Mouse (Mus musculus) kidney, embryonic 14.5 days (tissue): ENCODE data around the gene D6Ertd527e. TPM values are rescaled to one million over a fixed set of nuclear protein-coding genes. Genes with fewer than 3 reads are reported as not detected.

ENCODE experiments used
- ATAC-seq: fragments of 200-750 bp; cut with Nextera tagmentation; 2 replicates; pipeline ENCODE4 v1.8.0; 2017; ENCODE audit warnings: moderate number of reproducible peaks, mild to moderate bottlenecking, moderate TSS enrichment, moderate library complexity; ENCODE audit not compliant: low FRiP score, low TSS enrichment
- H3K27ac ChIP-seq: fragments of 300-500 bp; sonication (generic); 2 replicates; pipeline ENCODE4 v1.5.1; 2014; ENCODE audit warnings: low read depth, mild to moderate bottlenecking, low read length, moderate library complexity, mixed read lengths
- H3K27me3 ChIP-seq: fragments of 300-500 bp; sonication (generic); 2 replicates; pipeline ENCODE4 v1.6.1; 2014; ENCODE audit warnings: mild to moderate bottlenecking, low read length; ENCODE audit not compliant: control insufficient read depth, insufficient read depth
- H3K36me3 ChIP-seq: fragments of 300-500 bp; sonication (generic); 2 replicates; pipeline ENCODE4 v1.6.1; 2014; ENCODE audit warnings: low read length, mixed read lengths; ENCODE audit not compliant: control insufficient read depth, insufficient read depth
- H3K4me1 ChIP-seq: fragments of 300-500 bp; sonication (generic); 2 replicates; pipeline ENCODE4 v1.6.1; 2014; ENCODE audit warnings: low read length, mixed read lengths; ENCODE audit not compliant: control insufficient read depth, insufficient read depth
- H3K4me2 ChIP-seq: fragments of 300-500 bp; sonication (generic); replicated peaks from 2 replicates; pipeline ENCODE4 v1.6.1; 2014; ENCODE audit warnings: low read depth, mild to moderate bottlenecking, low read length
- H3K4me3 ChIP-seq: fragments of 300-500 bp; sonication (generic); 2 replicates; pipeline ENCODE4 v1.5.1; 2014; ENCODE audit warnings: mild to moderate bottlenecking, low read length
- H3K9ac ChIP-seq: fragments of 300-500 bp; sonication (generic); 2 replicates; pipeline ENCODE4 v1.6.1; 2014; ENCODE audit warnings: low read depth, mild to moderate bottlenecking, low read length, moderate library complexity
- H3K9me3 ChIP-seq: fragments of 300-500 bp; sonication (generic); 2 replicates; pipeline ENCODE4 v1.6.1; 2016; ENCODE audit warnings: low read length; ENCODE audit not compliant: control insufficient read depth
- WGBS: fragments of 180-500 bp; shearing (Covaris S2); extraction: QIAGEN DNeasy Blood & Tissue Kit; methylation state at CpG from one replicate; pipeline ENCODE4 v1.1.7; 2014; 5-methylcytosine and 5-hydroxymethylcytosine counted together
- polyA plus RNA-seq: library from polyadenylated mRNA; unstranded; fragments of >200 nt; fragmentation: Nextera tagmentation; extraction: Ambion mirVana; gene quantifications from 2 replicates; pipeline ENCODE4 v1.2.1, GENCODE M21; 2014

Gene D6Ertd527e
- 0.09 and 0.26 TPM in 2 replicates for polyA plus RNA-seq

DNA sequence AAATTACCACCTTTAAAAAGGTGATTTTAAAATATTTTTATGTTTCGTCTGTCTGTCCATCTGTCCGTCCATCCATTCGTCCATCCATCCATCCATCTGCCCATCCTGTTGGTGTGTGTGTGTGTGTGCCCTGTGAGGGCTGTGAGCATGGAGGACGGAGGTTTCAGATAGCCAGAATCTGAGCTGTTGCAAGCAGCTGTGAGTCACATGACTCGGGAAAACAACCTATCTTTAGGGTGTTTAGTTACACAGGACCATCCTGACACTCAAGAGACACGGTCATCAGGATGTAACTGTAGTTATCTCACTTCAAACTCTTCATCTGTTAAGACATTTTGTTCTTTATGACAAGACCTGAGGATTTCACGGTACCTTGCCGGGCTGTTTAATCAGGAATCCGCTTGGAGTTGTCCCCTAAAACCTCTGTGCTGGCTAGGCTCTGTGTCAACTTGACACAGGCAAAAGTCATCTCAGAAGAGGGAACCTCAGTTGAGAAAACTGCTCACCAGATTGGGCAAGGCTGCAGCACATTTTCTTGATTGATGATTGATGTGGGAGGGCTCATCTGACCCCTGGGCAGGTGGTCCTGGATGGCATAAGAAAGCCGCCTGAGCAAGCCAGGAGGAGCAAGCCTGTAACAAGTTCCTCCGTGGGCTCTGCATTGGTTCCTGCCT is at the start of gene D6Ertd527e:
D6Ertd527e (plus strand) TSS at position 624 of the 674 bp plus-strand sequence.
- WGBS: 61% methylated on average over 11 of the region's 11 CpGs
- no peak within 1 kb of the TSS for H3K4me3 ChIP-seq
- ATAC-seq: no peak

DNA sequence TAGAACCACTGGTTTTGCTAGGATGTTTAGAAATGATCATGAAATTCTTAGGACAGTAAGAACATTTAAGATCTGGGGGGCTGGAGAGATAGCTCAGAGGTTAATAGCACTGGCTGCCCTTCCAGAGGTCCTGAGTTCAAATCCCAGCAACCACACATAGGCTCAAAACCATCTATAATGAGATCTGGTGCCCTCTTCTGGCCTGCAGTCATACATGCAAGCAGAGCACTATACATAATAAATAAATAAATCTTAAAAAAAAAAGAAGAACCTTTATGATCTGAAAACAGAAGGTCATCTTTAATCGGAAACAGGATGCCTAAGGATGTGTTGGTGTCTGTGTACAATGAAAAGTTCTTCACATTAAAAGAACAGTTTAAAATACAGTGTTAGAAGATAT is 44.8 kb upstream of the D6Ertd527e start:
- Histone ChIP-seq H3K9ac (no peak overlapping the region), H3K27ac (no peak overlapping the region), H3K4me1 (no peaks in the 10 kb centered on the region), H3K9me3 (no peaks in the 10 kb centered on the region), H3K4me2 (no peak overlapping the region), H3K36me3 (peaks cover 88% of the 10 kb centered on the region), H3K4me3 (no peak overlapping the region), H3K27me3 (no peaks in the 10 kb centered on the region)
- 88% methylated on average over 1 of the region's 1 CpGs for WGBS
- ATAC-seq: no peak

More for the DNA sequence above, at the start of gene D6Ertd527e:
- no peak within 1 kb of the TSS for H3K4me2 ChIP-seq
- H3K9me3 ChIP-seq: no peaks in the 10 kb centered on the region
- no peak within 1 kb of the TSS for H3K27ac ChIP-seq
- H3K36me3 ChIP-seq: no peaks in the 10 kb centered on the region
- H3K27me3 ChIP-seq: no peaks in the 10 kb centered on the region
- no peak within 1 kb of the TSS for H3K9ac ChIP-seq
- peaks cover 17% of the 10 kb centered on the region for H3K4me1 ChIP-seq

DNA sequence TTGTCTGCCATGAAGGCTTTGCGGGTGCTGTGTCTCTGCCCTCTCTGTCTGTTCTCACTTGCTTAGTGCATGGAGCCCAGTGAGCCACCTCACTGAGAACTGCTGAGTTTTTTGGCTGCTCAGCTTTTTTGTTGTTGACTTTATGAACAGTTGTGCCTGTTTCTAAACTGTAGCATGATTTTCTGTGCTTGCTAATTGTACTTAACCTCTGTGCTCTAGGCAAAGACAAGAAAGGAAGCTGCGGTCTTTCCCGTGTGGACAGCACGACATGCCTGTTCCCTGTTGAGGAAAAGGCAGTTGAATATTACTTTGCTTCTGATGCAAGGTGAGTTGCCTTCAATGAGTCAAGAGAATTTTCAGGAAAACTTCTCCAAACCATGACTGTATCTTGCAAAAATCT is 41.0 kb upstream of the D6Ertd527e start:
- 97% methylated on average over 4 of the region's 4 CpGs for WGBS
- peaks cover 89% of the 10 kb centered on the region for H3K36me3 ChIP-seq
- ATAC-seq: no peak

DNA sequence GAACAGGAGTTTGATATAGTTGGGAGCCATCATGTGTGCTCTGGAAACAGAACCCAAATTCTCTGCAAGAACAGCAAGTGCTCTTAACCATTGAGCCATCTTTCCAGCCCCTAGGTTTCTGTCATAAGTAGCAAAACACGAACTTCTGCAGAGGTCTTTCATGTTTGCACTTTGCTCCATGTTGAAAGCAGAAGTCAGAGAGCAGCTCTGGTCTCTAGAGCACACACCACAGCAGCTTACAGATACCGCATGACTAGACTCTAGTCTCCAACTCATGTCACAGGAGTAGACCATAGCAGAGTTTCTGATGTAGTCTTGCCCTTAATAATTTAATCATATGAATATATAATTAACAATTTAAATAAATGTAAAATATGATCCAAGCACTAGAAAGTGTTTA is 36.3 kb upstream of the D6Ertd527e start:
- Histone ChIP-seq H3K27me3 (no peaks in the 10 kb centered on the region), H3K4me2 (no peak overlapping the region), H3K36me3 (peaks cover 88% of the 10 kb centered on the region), H3K9me3 (no peaks in the 10 kb centered on the region), H3K27ac (no peak overlapping the region), H3K4me3 (no peak overlapping the region), H3K4me1 (no peaks in the 10 kb centered on the region), H3K9ac (no peak overlapping the region)
- no peak for ATAC-seq
- WGBS: 92% methylated on average over 2 of the region's 2 CpGs

More for the DNA sequence above, 41.0 kb upstream of the D6Ertd527e start:
- Histone ChIP-seq H3K4me3 (no peak overlapping the region), H3K27ac (no peak overlapping the region), H3K9ac (no peak overlapping the region), H3K9me3 (no peaks in the 10 kb centered on the region), H3K27me3 (no peaks in the 10 kb centered on the region), H3K4me1 (no peaks in the 10 kb centered on the region), H3K4me2 (no peak overlapping the region)

DNA sequence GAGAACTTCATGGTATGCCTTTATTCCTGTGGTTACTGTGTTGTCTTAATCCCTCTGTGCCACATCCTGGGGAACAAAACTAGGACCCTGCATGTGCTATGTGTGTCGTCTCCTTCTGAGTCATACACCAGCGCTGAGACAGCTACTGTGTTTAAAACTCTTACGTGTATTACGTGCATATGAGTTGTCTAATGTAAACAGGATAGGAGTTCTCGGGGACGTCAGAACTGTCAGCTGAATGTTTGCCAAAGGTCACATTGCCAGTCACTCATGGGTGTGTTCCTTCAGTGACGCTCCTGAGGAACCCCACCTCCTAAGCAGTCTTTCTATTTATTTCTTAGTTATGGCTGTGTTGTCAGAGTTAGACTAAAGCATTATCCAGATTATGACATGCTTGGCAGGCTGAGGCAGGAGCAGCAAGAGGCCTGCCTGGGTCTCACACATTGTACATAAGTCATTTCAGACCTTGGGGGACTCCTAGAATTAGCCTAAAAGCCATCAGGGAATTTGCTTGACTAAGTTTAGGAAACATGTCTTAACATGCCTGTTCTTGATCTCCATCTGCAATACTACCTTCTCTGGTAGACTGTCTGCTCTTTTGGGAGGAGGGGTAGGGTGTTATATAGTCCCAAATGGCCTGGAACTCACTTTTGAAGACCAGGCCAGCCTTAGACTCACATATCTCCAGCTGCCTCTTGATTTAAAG is 35.2 kb upstream of the D6Ertd527e start:
- H3K27ac ChIP-seq: no peak overlapping the region
- H3K36me3 ChIP-seq: peaks cover 88% of the 10 kb centered on the region
- no peak overlapping the region for H3K4me3 ChIP-seq
- H3K4me2 ChIP-seq: no peak overlapping the region
- no peaks in the 10 kb centered on the region for H3K4me1 ChIP-seq
- H3K27me3 ChIP-seq: no peaks in the 10 kb centered on the region
- no peaks in the 10 kb centered on the region for H3K9me3 ChIP-seq
- H3K9ac ChIP-seq: no peak overlapping the region
- WGBS: 88% methylated on average over 7 of the region's 7 CpGs
- ATAC-seq: no peak

DNA sequence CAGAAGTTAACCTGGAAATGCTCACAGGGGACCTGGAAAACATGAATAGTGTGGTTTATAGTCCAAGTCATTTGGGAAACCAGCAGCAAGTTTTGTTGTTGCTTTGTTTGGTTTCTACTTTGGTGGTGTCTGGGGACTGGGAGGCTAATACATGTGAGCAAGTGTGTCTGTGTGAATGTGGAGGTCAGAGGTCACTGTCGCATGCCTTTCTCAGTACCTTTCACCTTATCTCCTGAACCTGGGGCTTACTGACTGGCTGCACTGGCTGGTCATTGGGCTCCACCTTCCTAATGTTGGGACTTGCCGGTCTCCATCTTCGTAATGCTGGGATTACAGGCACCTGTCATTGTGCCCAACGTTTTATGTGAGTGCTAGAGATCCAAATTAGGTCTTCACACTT is 33.9 kb upstream of the D6Ertd527e start:
- no peaks in the 10 kb centered on the region for H3K4me1 ChIP-seq
- no peak overlapping the region for H3K4me2 ChIP-seq
- H3K9ac ChIP-seq: no peak overlapping the region
- H3K36me3 ChIP-seq: peaks cover 77% of the 10 kb centered on the region
- no peaks in the 10 kb centered on the region for H3K9me3 ChIP-seq
- no peak overlapping the region for H3K27ac ChIP-seq
- ATAC-seq: no peak
- no peaks in the 10 kb centered on the region for H3K27me3 ChIP-seq
- H3K4me3 ChIP-seq: no peak overlapping the region
- WGBS: 91% methylated on average over 4 of the region's 4 CpGs

DNA sequence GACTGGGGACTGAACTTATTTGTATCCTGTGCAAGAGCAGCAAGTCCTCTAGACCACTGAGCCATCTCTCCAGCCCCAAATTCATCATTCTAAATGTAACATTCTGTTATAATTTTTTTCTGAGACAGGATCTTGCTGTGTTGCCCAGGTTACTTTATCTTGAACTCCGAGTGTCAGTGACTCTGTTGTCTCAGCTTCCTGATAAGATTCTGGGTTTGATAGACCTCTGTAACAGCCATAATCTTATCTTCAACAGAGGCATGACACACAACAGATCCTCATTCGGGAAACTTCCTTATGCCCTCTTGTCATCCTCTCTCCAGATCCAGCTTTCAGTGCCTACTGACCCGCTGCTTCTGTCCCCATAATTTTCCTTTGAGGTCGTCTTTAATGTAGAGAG is 31.8 kb upstream of the D6Ertd527e start:
- Histone ChIP-seq H3K36me3 (peaks cover 77% of the 10 kb centered on the region), H3K9ac (no peak overlapping the region), H3K4me3 (no peak overlapping the region), H3K4me1 (no peaks in the 10 kb centered on the region), H3K9me3 (no peaks in the 10 kb centered on the region), H3K4me2 (no peak overlapping the region), H3K27ac (no peak overlapping the region), H3K27me3 (no peaks in the 10 kb centered on the region)
- ATAC-seq: no peak
- 80% methylated on average over 4 of the region's 4 CpGs for WGBS

DNA sequence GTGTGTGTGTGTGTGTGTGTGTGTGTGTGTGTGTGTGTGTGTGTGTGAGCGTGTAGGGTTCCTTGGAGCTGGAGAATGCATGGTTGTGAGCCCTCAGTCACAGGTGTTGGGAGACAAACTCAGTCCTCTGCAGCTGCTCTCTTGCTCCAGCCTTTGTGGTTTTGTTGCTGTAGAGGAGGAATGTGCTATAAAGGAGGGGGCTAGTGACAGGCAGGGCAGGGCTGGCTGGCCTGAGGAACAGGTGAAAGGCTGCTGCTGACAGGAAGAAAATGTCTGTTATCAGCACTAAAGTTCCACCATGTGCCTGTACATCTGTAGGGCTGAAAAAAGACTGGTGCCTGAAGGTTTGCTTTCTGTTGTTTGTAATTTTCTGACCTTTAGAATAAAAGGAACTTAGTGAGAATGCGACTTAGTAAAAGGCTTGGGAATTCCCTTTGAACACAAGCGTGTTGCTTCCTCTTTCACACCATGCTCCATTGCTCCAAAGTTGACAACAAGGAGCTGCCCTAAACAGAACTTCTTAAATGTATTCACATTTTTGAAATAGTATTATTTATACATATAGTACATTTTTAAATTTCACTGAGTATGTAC is 29.4 kb upstream of the D6Ertd527e start:
- Histone ChIP-seq H3K27me3 (no peaks in the 10 kb centered on the region), H3K27ac (no peak overlapping the region), H3K4me3 (no peak overlapping the region), H3K36me3 (peaks cover 77% of the 10 kb centered on the region), H3K4me1 (no peaks in the 10 kb centered on the region), H3K9me3 (no peaks in the 10 kb centered on the region), H3K4me2 (no peak overlapping the region), H3K9ac (no peak overlapping the region)
- no peak for ATAC-seq
- WGBS: 78% methylated on average over 3 of the region's 3 CpGs

DNA sequence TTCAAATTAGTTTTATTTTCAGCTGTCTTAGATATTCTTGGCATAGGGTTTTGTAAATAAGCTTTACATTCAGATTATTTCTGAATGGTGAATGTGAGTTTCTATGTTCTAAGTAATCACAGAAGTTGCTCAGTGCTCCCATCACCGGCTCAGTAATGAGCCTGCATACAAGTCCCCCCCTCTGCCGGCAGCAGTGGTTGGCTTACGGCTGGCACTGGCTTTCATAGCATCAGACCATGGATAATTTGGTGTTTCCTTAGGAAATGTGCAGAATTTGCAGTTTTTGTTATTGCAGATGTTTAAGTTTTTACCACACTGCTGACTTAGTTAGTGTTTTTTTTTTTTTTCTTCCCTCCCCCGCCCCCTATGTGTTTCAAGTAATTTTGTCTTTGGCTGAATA is 25.1 kb upstream of the D6Ertd527e start:
- no peak for ATAC-seq
- Histone ChIP-seq H3K9me3 (no peaks in the 10 kb centered on the region), H3K36me3 (peaks cover 80% of the 10 kb centered on the region), H3K4me2 (no peak overlapping the region), H3K4me3 (no peak overlapping the region), H3K4me1 (no peaks in the 10 kb centered on the region), H3K9ac (no peak overlapping the region), H3K27ac (no peak overlapping the region), H3K27me3 (no peaks in the 10 kb centered on the region)
- WGBS: 88% methylated on average over 4 of the region's 4 CpGs
